Mouse (Mus musculus) erythroblast, embryonic 14.5 days (primary cell): Measurements from ENCODE around the gene Ung. TPM values are rescaled to one million over a fixed set of nuclear protein-coding genes. Genes with fewer than 3 reads are reported as not detected.

Experiments used
- H3K27me3 ChIP-seq: 2 replicates; pipeline ENCODE4 v1.6.1; 2012; ENCODE audit warnings: inconsistent platforms; ENCODE audit not compliant: control insufficient read depth
- H3K36me3 ChIP-seq: 2 replicates; pipeline ENCODE4 v1.6.1; 2012; ENCODE audit warnings: mild to moderate bottlenecking, inconsistent platforms; ENCODE audit not compliant: control insufficient read depth
- H3K4me1 ChIP-seq: 2 replicates; pipeline ENCODE4 v1.6.1; 2012; ENCODE audit warnings: inconsistent platforms; ENCODE audit not compliant: control insufficient read depth
- H3K4me3 ChIP-seq: replicated peaks from 2 replicates; pipeline ENCODE3; 2012; ENCODE audit warnings: moderate library complexity, mild to moderate bottlenecking, inconsistent platforms
- H3K9me3 ChIP-seq: 2 replicates; pipeline ENCODE4 v1.6.1; 2012; ENCODE audit warnings: low read length, inconsistent platforms, mixed read lengths; ENCODE audit not compliant: control insufficient read depth
- GATA1 ChIP-seq: IDR thresholded peaks from 2 replicates; pipeline ENCODE4 v1.6.1; 2012; ENCODE audit warnings: low read length, inconsistent platforms, mixed read lengths
- TAL1 ChIP-seq: IDR thresholded peaks from 3 replicates; pipeline ENCODE4 v1.6.1; 2012; ENCODE audit warnings: low read length, inconsistent platforms, mixed read lengths
- polyA plus RNA-seq: library from polyadenylated mRNA; stranded (reverse); fragments of >175 nt; gene quantifications from 2 replicates; pipeline ENCODE4 v1.2.3, GENCODE M21; 2012

Ung gene
- polyA plus RNA-seq, 1 experiment = 3.7 TPM

DNA sequence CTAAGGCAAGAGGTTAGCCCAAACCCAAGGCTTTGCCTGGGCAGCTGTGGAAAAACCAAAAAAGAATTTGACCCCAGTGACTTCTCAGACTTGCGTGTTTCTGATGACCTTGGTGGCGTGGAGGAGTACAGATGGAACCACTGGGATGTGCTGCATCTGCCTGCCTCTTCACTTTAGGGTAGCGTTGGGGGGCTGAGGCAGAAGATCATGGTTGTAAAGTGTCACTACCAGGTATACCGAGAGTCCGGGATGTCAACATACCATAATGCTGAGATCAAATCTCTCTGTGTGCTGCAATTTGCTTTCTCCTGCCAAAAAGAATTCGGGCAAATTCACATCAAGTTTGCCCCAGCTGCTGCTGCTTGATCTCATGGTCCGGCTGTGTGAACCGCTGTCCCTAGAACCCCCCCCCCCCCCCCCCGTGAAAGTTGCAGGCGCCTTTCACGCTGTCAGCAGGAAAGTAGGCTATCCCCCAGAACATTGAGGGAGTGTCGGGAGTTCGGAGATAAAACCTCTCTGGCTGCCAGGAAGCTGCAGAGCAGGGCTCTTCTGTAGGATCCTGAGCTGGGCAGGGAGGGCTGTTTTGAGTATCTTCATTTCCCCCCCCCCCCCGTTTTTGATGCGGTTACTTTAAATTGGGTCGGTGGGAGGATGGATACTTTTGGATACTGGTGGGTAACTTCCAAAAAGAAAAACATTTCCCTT is 43.8 kb downstream of the Ung start:
- no peaks in the 10 kb centered on the region; the same call in none of the 2 replicates for H3K27me3 ChIP-seq
- H3K4me1 ChIP-seq = peaks cover 22% of the 10 kb centered on the region
- H3K9me3 ChIP-seq = no peaks in the 10 kb centered on the region
- no peaks in the 10 kb centered on the region for H3K36me3 ChIP-seq
- H3K4me3 ChIP-seq = no peak overlapping the region
- TF ChIP-seq TAL1 = no peak
- no peak for TF ChIP-seq GATA1

DNA sequence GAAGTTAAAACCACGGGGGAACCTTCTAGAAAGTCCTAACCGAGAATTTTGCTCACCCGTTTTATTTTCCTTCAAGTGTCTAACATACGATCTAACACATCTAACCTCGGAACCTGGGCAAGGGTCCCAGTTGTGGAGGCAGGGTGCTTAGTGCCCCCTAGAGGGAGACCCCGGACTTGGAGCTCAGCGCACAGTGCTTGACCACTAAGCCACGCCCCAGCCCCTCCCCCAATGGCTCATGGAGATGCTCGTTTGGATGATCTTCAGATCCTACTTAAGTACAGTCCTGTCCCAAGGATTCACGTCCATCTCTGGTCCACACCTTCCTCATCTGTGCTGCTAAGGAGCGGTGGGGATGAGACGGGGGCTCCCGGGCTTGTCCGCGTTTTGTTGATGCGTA is 44.5 kb downstream of the Ung start:
- TF ChIP-seq GATA1 = no peak
- no peak for TF ChIP-seq TAL1
- H3K27me3 ChIP-seq = no peaks in the 10 kb centered on the region; the same call in none of the 2 replicates
- no peaks in the 10 kb centered on the region for H3K9me3 ChIP-seq
- peaks cover 22% of the 10 kb centered on the region for H3K4me1 ChIP-seq
- no peak overlapping the region for H3K4me3 ChIP-seq
- H3K36me3 ChIP-seq = no peaks in the 10 kb centered on the region

DNA sequence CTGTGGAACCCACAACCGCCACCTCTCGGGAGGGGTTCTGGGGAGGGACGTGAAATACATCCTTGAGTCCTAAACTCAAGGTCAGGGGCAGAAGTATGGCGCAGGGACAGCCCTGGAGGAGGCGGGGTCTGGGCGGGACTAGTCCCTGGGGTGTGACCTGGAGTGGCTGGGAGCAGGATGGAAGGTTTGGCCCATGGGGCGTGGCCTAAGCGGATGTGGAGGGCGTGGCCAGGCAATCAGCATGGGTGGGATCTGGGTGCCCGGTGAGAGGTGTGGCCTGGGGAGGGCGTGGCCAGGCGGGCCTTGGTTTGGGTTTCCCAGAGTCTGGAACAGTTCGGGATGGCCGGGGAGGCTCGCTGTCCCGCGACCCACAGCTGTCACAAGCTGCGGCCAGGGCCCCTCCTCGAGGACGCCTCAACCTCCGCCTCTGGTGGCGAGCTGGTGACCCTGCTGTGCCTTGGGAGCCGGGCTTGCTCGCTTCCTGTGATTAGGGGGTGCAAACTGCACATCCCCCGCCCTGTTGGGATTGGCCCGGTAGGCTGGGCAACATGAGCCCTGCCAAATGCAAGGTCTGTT is 45.5 kb downstream of the Ung start:
- TF ChIP-seq GATA1 (no peak), TAL1 (no peak)

GRCm38 (mm10) chr5:114176548-114177400 is 46.6 kb downstream of the Ung start:
- H3K4me1 ChIP-seq = peaks cover 22% of the 10 kb centered on the region
- H3K27me3 ChIP-seq = no peaks in the 10 kb centered on the region; the same call in none of the 2 replicates
- no peaks in the 10 kb centered on the region for H3K9me3 ChIP-seq
- H3K36me3 ChIP-seq = no peaks in the 10 kb centered on the region
- TF ChIP-seq GATA1 (no peak), TAL1 (no peak)
- H3K4me3 ChIP-seq = no peak overlapping the region

More for the DNA sequence above, 45.5 kb downstream of the Ung start:
- Histone ChIP-seq H3K27me3 (no peaks in the 10 kb centered on the region; the same call in none of the 2 replicates), H3K4me3 (peak overlapping the region; percentile 62), H3K36me3 (no peaks in the 10 kb centered on the region), H3K4me1 (peaks cover 22% of the 10 kb centered on the region), H3K9me3 (no peaks in the 10 kb centered on the region)

GRCm38 (mm10) chr5:114177966-114178719 is 48.0 kb downstream of the Ung start:
- H3K36me3 ChIP-seq = no peaks in the 10 kb centered on the region
- H3K4me3 ChIP-seq = no peak overlapping the region
- peaks cover 22% of the 10 kb centered on the region for H3K4me1 ChIP-seq
- H3K27me3 ChIP-seq = no peaks in the 10 kb centered on the region; the same call in 1 of the 2 replicates
- TF ChIP-seq TAL1 = no peak
- TF ChIP-seq GATA1 = no peak
- H3K9me3 ChIP-seq = no peaks in the 10 kb centered on the region

DNA sequence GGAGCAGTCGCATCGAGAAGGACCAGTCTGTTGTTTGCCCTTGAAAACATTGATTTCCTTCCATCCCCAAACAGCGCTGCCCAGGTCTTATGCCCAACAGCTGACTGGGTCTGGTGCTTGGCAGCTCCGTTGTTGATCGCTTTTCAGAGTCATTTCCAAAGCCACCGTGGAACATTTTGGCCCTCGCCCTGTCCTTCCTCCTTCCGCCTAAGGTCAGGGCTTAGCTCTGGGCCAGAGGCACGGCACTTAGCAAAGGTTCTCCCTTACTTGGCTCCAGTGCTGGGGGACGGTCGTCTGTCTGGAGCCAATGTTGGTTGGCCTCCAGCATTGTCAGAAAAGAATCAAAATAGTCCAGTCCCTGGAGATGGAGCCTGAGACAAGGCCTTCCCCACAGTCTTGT is 49.4 kb downstream of the Ung start:
- Histone ChIP-seq H3K9me3 (no peaks in the 10 kb centered on the region), H3K27me3 (no peaks in the 10 kb centered on the region; the same call in 1 of the 2 replicates), H3K4me1 (peaks cover 19% of the 10 kb centered on the region), H3K36me3 (no peaks in the 10 kb centered on the region), H3K4me3 (no peak overlapping the region)
- TF ChIP-seq TAL1 = no peak
- TF ChIP-seq GATA1 = no peak

DNA sequence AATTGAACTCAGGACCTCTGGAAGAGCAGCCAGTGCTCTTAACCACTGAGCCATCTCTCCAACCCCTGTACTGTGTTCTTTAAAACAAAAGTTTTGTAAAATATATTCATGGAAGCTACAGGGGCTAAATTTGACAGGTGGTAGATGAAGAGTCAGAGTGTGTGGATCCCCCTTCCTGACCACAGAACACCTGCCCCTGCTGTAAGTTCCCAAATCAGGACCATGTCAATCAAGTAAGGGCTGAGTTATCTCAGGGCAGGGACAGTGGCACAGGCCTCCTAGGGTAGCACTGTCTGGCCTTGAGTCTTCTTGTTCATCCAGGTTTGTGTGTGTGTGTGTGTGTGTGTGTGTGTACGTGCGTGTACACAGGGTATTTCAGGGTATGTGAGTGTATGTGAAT is 53.3 kb downstream of the Ung start:
- TF ChIP-seq GATA1 = no peak
- no peak for TF ChIP-seq TAL1
- Histone ChIP-seq H3K4me1 (no peaks in the 10 kb centered on the region), H3K4me3 (no peak overlapping the region), H3K27me3 (no peaks in the 10 kb centered on the region), H3K9me3 (0 out of 2 replicates have a peak, but pooled peaks cover 2% of the 10 kb centered on the region), H3K36me3 (no peaks in the 10 kb centered on the region)

DNA sequence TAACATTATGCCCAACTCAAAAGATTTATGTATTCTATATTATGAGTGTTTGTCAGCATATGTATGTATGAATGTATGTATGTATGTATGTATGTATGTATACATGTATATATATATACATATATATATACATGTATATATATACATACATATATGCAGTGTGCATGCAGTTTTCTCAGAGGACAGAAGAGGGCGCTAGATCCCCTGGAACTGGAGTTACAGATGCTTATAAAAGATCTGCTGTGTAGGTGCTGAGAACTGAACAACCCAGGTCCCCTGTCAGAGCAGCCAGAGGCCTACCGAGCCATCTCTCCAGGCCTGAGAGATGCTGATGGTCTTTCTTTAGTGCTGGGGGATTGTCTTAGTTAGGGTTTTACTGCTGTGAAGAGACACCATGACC is 56.9 kb downstream of the Ung start:
- no peaks in the 10 kb centered on the region for H3K4me1 ChIP-seq
- TF ChIP-seq TAL1 (no peak), GATA1 (no peak)
- no peak overlapping the region for H3K4me3 ChIP-seq
- H3K9me3 ChIP-seq = 0 out of 2 replicates have a peak, but pooled peaks cover 2% of the 10 kb centered on the region
- no peaks in the 10 kb centered on the region for H3K36me3 ChIP-seq
- H3K27me3 ChIP-seq = peaks cover 3% of the 10 kb centered on the region; the same call in 1 of the 2 replicates

Other genes with a start within 250 kb of the Ung start
- gene Coro1c, start 221.6 kb upstream of the Ung start, polyA plus RNA-seq = 2.0 and 2.4 TPM in 2 replicates
- gene Ssh1, start 136.5 kb upstream of the Ung start, polyA plus RNA-seq = 3.3 TPM in 2 replicates
- not detected in 2 replicates for gene Dao, start 126.7 kb upstream of the Ung start, polyA plus RNA-seq
- 0.05 and 0.10 TPM in 2 replicates for gene Usp30, start 64.9 kb upstream of the Ung start, polyA plus RNA-seq
- gene Svop, start 38.8 kb upstream of the Ung start, polyA plus RNA-seq = 0.04 TPM in 1 of 2 replicates, not detected in the other
- gene Alkbh2, start 2.2 kb upstream of the Ung start, polyA plus RNA-seq = 0.91 and 1.8 TPM in 2 replicates
- under 0.01 and 0.01 TPM in 2 replicates for gene Acacb, start 16.1 kb downstream of the Ung start, polyA plus RNA-seq
- not detected in 2 replicates for gene Foxn4, start 143.4 kb downstream of the Ung start, polyA plus RNA-seq
- not detected in 2 replicates for gene Myo1h, start 158.8 kb downstream of the Ung start, polyA plus RNA-seq